9 mouse cellular contexts compared by ENCODE assay signal in genomic region chr7:79934862-79935510, GRCm38 (mm10). TPM values are rescaled to one million over a fixed set of nuclear protein-coding genes. Genes with fewer than 3 reads are reported as not detected.
A peak's percentile ranks its signal among the peaks of the same experiment; 100 is the strongest.
DNase-seq lines count a peak whose midpoint lies in the region; ATAC-seq and TF ChIP-seq lines count a peak whose summit lies in the region.
"Had no signal": no experiment of that assay in that cellular context is flagged by ENCODE, and none has a peak within 500 bp of the region (broad histone marks: within the 10 kb centered on the region; RNA-seq: fewer than 3 reads in every experiment).

Arpin (minus strand) TSS chr7:79935359.

- no peaks in the 10 kb centered on the region for H3K9me3 ChIP-seq in erythroblast, embryonic 14.5 days (ENCODE audit: control insufficient read depth, low read length)
- no peaks in the 10 kb centered on the region for H3K9me3 ChIP-seq in intestine, postnatal 0 days (ENCODE audit: control insufficient read depth)

- peak; percentile 56 for DNase-seq in embryo, embryonic 11.5 days (ENCODE audit: low read depth, low spot score)
- peak; percentile 42 to 58 for DNase-seq in left cerebral cortex, postnatal 36 days (ENCODE audit: low spot score in 2 of 2)
- peak; percentile 72 for DNase-seq in mesoderm, embryonic 11.5 days (ENCODE audit: low read depth, low spot score)
- DNase-seq in right cerebral cortex, postnatal 4 days: peak; percentile 52

- peak; percentile 29; the same call in 1 of the 2 replicates for TF ChIP-seq CTCF in intestine, postnatal 0 days (IDR thresholded peaks at IDR 0.05; ENCODE audit: low read depth)

- no peak for ATAC-seq in erythroblast, adult 5-6 weeks (replicated peaks; ENCODE audit: low FRiP score, poor library complexity, severe bottlenecking)
- peak; percentile 36; the same call in 1 of the 2 replicates for ATAC-seq in granulocyte monocyte progenitor cell, adult 5-6 weeks (replicated peaks; ENCODE audit: poor library complexity, severe bottlenecking)
- ATAC-seq in intestine, postnatal 0 days: peak; percentile 84

- 1% methylated on average over 32 of the region's 32 CpGs for WGBS in intestine, postnatal 0 days

- peak within 1 kb of the TSS; percentile 97 for H3K27ac ChIP-seq in intestine, postnatal 0 days (ENCODE audit: low read depth, low read length)

- H3K4me1 ChIP-seq in erythroblast, embryonic 14.5 days (ENCODE audit: control insufficient read depth): no peaks in the 10 kb centered on the region
- H3K4me1 ChIP-seq in intestine, postnatal 0 days (replicated peaks; ENCODE audit: control insufficient read depth, insufficient read depth, low read length): peaks cover 3% of the 10 kb centered on the region; the same call in 1 of the 2 replicates

- peak within 1 kb of the TSS; percentile 83 for H3K9ac ChIP-seq in intestine, postnatal 0 days (ENCODE audit: low read depth, low read length)

- peaks cover 32% of the 10 kb centered on the region for H3K27me3 ChIP-seq in erythroblast, embryonic 14.5 days (ENCODE audit: control insufficient read depth)
- H3K27me3 ChIP-seq in intestine, postnatal 0 days (replicated peaks; ENCODE audit: control insufficient read depth, insufficient read depth, low read length): no peaks in the 10 kb centered on the region

- H3K36me3 ChIP-seq in erythroblast, embryonic 14.5 days (ENCODE audit: control insufficient read depth): no peaks in the 10 kb centered on the region
- H3K36me3 ChIP-seq in intestine, postnatal 0 days (ENCODE audit: control insufficient read depth, insufficient read depth): peaks cover 13% of the 10 kb centered on the region; the same call in 1 of the 2 replicates

- peak within 1 kb of the TSS; percentile 37 for H3K4me3 ChIP-seq in erythroblast, embryonic 14.5 days (replicated peaks)
- peak within 1 kb of the TSS; percentile 62 for H3K4me3 ChIP-seq in intestine, postnatal 0 days (ENCODE audit: low read depth, low read length)

- H3K4me2 ChIP-seq in intestine, postnatal 0 days (replicated peaks; ENCODE audit: low read depth): peak within 1 kb of the TSS; percentile 95

- intact Hi-C loops in left cerebral cortex, postnatal 36 days (cut with DNase I): no loop called here

RNA-seq across cellular contexts. Expression of gene Arpin, which starts in this region (rescaled TPM):
- polyA plus RNA-seq in erythroblast, embryonic 14.5 days (2012): not detected in 2 replicates
- total RNA-seq in erythroblast, adult 5-6 weeks (2015; ENCODE audit: low replicate concordance): not detected in 2 replicates
- 0.34 and 0.42 TPM in 2 replicates for total RNA-seq in erythroblast, adult 5-6 weeks (2017; ENCODE audit: low replicate concordance)
- 1.8 TPM in 1 of 2 replicates, not detected in the other for total RNA-seq in granulocyte monocyte progenitor cell, adult 5-6 weeks (2014; fragmentation: Nextera tagmentation)
- not detected in 2 replicates for total RNA-seq in granulocyte monocyte progenitor cell, adult 5-6 weeks (2017)
- 36.1 and 37.5 TPM in 2 replicates for polyA plus RNA-seq in intestine, postnatal 0 days (2015; fragmentation: Nextera tagmentation; extraction: Ambion mirVana)
- total RNA-seq in left cerebral cortex, postnatal 36 days (2021): 10 to 100 TPM; 12.8 to 14.2 TPM
- total RNA-seq: neutrophil, adult 5-6 weeks had no signal

Comparison
In these comparisons a context has a peak if more than half of its experiments do, and no peak if none do; other contexts are left out.
1. RNA of gene Arpin (total RNA-seq): 12.8 to 14.2 TPM in left cerebral cortex, postnatal 36 days; 1.8 TPM in granulocyte monocyte progenitor cell, adult 5-6 weeks and 0.34 to 0.42 TPM in erythroblast, adult 5-6 weeks; every median in the first group is over 4 times any median in the second.
2. RNA of gene Arpin (polyA plus RNA-seq): 36.1 to 37.5 TPM in intestine, postnatal 0 days; not detected in erythroblast, embryonic 14.5 days; every median in the first group is over 10 times any median in the second.
3. Peak in every context shown above with its lines, with median percentiles within 50 percentile points of each other: DNase-seq.